Mouse (Mus musculus) kidney, adult 2 months (tissue): ENCODE data around the gene Flcn. TPM values are rescaled to one million over a fixed set of nuclear protein-coding genes. Genes with fewer than 3 reads are reported as not detected.
A peak's percentile ranks its signal among the peaks of the same experiment; 100 is the strongest.

ENCODE experiments used
- DNase-seq: peaks from one replicate; pipeline ENCODE4 v3.0.0; 2021
- H3K27ac ChIP-seq: fragments of 200-500 bp; 2 replicates; pipeline ENCODE4 v1.5.1; 2012; ENCODE audit warnings: low read depth, low read length, control low read depth, inconsistent platforms; ENCODE audit not compliant: insufficient read depth
- H3K27me3 ChIP-seq: fragments of 200-500 bp; replicated peaks from 2 replicates; pipeline ENCODE4 v1.6.1; 2012; ENCODE audit warnings: mild to moderate bottlenecking, moderate library complexity, low read length, inconsistent platforms; ENCODE audit not compliant: control insufficient read depth, insufficient read depth
- H3K36me3 ChIP-seq: fragments of 200-500 bp; 2 replicates; pipeline ENCODE4 v1.6.1; 2012; ENCODE audit warnings: mild to moderate bottlenecking, moderate library complexity, low read length, inconsistent platforms; ENCODE audit not compliant: control insufficient read depth, insufficient read depth
- H3K4me1 ChIP-seq: fragments of 200-500 bp; 2 replicates; pipeline ENCODE4 v1.6.1; 2011; ENCODE audit warnings: low read length; ENCODE audit not compliant: control insufficient read depth, insufficient read depth
- H3K4me3 ChIP-seq: fragments of 200-500 bp; 2 replicates; pipeline ENCODE4 v1.5.1; 2011; ENCODE audit warnings: mild to moderate bottlenecking, low read depth, low read length, control low read depth; ENCODE audit not compliant: insufficient read depth
- CTCF ChIP-seq: fragments of 200-500 bp; conservative IDR thresholded peaks from 2 replicates; pipeline ENCODE4 v1.5.1; 2011; ENCODE audit warnings: low read depth, mild to moderate bottlenecking, control low read depth, low read length, moderate library complexity, mixed read lengths; ENCODE audit not compliant: insufficient read depth, insufficient read length
- POLR2A ChIP-seq: fragments of 200-500 bp; IDR thresholded peaks from one replicate; pipeline ENCODE4 v1.6.1; 2011; ENCODE audit warnings: low read depth, low read length, control low read depth
- WGBS: fragments of 180-500 bp; shearing (Covaris S2); methylation state at CpG from one replicate; pipeline ENCODE4 v1.1.7; 2018; 5-methylcytosine and 5-hydroxymethylcytosine counted together
- polyA plus RNA-seq: library from polyadenylated mRNA; depleted of rRNA; stranded (reverse); fragments of >200 nt; gene quantifications from 2 replicates; pipeline ENCODE4 v1.2.3, GENCODE M21; 2012

Flcn gene
- polyA plus RNA-seq, 1 experiment = 45.6 TPM

GRCm38 (mm10) chr11:59805256-59805655, 4.6 kb downstream of the Flcn start:
- Histone ChIP-seq H3K27ac (no peak overlapping the region), H3K36me3 (peaks cover 3% of the 10 kb centered on the region), H3K4me3 (no peak overlapping the region), H3K27me3 (no peaks in the 10 kb centered on the region), H3K4me1 (peaks cover 9% of the 10 kb centered on the region; the same call in 1 of the 2 replicates)
- no peak for TF ChIP-seq CTCF
- TF ChIP-seq POLR2A = no peak
- 100% methylated on average over 1 of the region's 1 CpGs for WGBS
- DNase-seq = no peak

- no peaks in the 10 kb centered on the region for H3K27me3 ChIP-seq
- 86% methylated on average over 22 of the region's 22 CpGs for WGBS
- DNase-seq = no peak
- no peak overlapping the region for H3K4me3 ChIP-seq
- peaks cover 9% of the 10 kb centered on the region; the same call in 1 of the 2 replicates for H3K4me1 ChIP-seq
- no peak overlapping the region for H3K27ac ChIP-seq
- H3K36me3 ChIP-seq = peaks cover 4% of the 10 kb centered on the region
- no peak for TF ChIP-seq POLR2A
- 0 out of 2 replicates have a peak, but pooled peaks have one; percentile 4 for TF ChIP-seq CTCF
These were observed 5.3 kb downstream of the Flcn start for GRCm38 (mm10) chr11:59804409-59805110.

GRCm38 (mm10) chr11:59803516-59803915, 6.3 kb downstream of the Flcn start:
- no peak for DNase-seq
- Histone ChIP-seq H3K27ac (no peak overlapping the region), H3K27me3 (no peaks in the 10 kb centered on the region), H3K36me3 (peaks cover 6% of the 10 kb centered on the region), H3K4me1 (peaks cover 5% of the 10 kb centered on the region; the same call in 1 of the 2 replicates), H3K4me3 (no peak overlapping the region)
- 79% methylated on average over 14 of the region's 14 CpGs for WGBS
- TF ChIP-seq CTCF = no peak

GRCm38 (mm10) chr11:59801881-59802280, 7.9 kb downstream of the Flcn start:
- 80% methylated on average over 8 of the region's 8 CpGs for WGBS
- no peak for DNase-seq
- Histone ChIP-seq H3K27me3 (no peaks in the 10 kb centered on the region), H3K27ac (no peak overlapping the region), H3K4me3 (no peak overlapping the region), H3K4me1 (no peaks in the 10 kb centered on the region), H3K36me3 (peaks cover 10% of the 10 kb centered on the region)
- no peak for TF ChIP-seq POLR2A
- no peak for TF ChIP-seq CTCF

- 96% methylated on average over 10 of the region's 10 CpGs for WGBS
These were observed 9.4 kb downstream of the Flcn start for GRCm38 (mm10) chr11:59800412-59800811.

GRCm38 (mm10) chr11:59793390-59793789, 16.4 kb downstream of the Flcn start:
- Histone ChIP-seq H3K27me3 (no peaks in the 10 kb centered on the region), H3K4me1 (no peaks in the 10 kb centered on the region), H3K36me3 (peaks cover 13% of the 10 kb centered on the region), H3K27ac (no peak overlapping the region), H3K4me3 (no peak overlapping the region)
- 83% methylated on average over 6 of the region's 6 CpGs for WGBS
- DNase-seq = no peak
- no peak for TF ChIP-seq CTCF
- no peak for TF ChIP-seq POLR2A

More at GRCm38 (mm10) chr11:59800412-59800811, 9.4 kb downstream of the Flcn start:
- DNase-seq = no peak
- peaks cover 11% of the 10 kb centered on the region for H3K36me3 ChIP-seq
- no peak for TF ChIP-seq POLR2A
- 0 out of 2 replicates have a peak, but pooled peaks have one; percentile 24 for TF ChIP-seq CTCF
- H3K27ac ChIP-seq = no peak overlapping the region
- H3K4me3 ChIP-seq = no peak overlapping the region
- no peaks in the 10 kb centered on the region for H3K4me1 ChIP-seq
- H3K27me3 ChIP-seq = no peaks in the 10 kb centered on the region

- Histone ChIP-seq H3K4me1 (0 out of 2 replicates have a peak, but pooled peaks cover 4% of the 10 kb centered on the region), H3K36me3 (peaks cover 8% of the 10 kb centered on the region), H3K27me3 (no peaks in the 10 kb centered on the region), H3K27ac (no peak overlapping the region), H3K4me3 (no peak overlapping the region)
- no peak for TF ChIP-seq CTCF
- no peak for TF ChIP-seq POLR2A
- DNase-seq = no peak
- WGBS = 93% methylated on average over 1 of the region's 1 CpGs
These were observed 20.5 kb downstream of the Flcn start for GRCm38 (mm10) chr11:59789311-59789710.
